15 mouse cellular contexts compared by ENCODE assay signal in genomic region chr19:41766628-41767027, GRCm38 (mm10). TPM values are rescaled to one million over a fixed set of nuclear protein-coding genes. Genes with fewer than 3 reads are reported as not detected.
DNase-seq lines count a peak whose midpoint lies in the region; ATAC-seq and TF ChIP-seq lines count a peak whose summit lies in the region.
"Had no signal": no experiment of that assay in that cellular context is flagged by ENCODE, and none has a peak within 500 bp of the region (broad histone marks: within the 10 kb centered on the region; RNA-seq: fewer than 3 reads in every experiment).

No protein-coding gene starts in this region.

- TF ChIP-seq EP300 in ES-Bruce4 (IDR thresholded peaks at IDR 0.05; ENCODE audit: insufficient read depth, low read depth, low read length), result peak; percentile 53; the same call in 1 of the 2 replicates

- no peak for DNase-seq in hindbrain, embryonic 10.5 days (ENCODE audit: low spot score)
- DNase-seq in ZHBTc4 (ENCODE audit: low read depth, low spot score), result peak; percentile 55
- peak; percentile 50 for DNase-seq in lung, postnatal 25 days (ENCODE audit: low spot score)
- no peak for DNase-seq in heart, embryonic 10.5 days (ENCODE audit: low spot score)
- DNase-seq: cerebellum, adult 18-20 months; gastrocnemius, postnatal 10 days; heart, postnatal 36 days; kidney, postnatal 4 days had no signal

- H3K4me1 ChIP-seq in hindbrain, embryonic 16.5 days (ENCODE audit: control insufficient read depth, insufficient read depth, low read depth, low read length), result no peaks in the 10 kb centered on the region
- H3K4me1 ChIP-seq in hindbrain, embryonic 10.5 days (replicated peaks), result peaks cover 8% of the 10 kb centered on the region
- peaks cover 4% of the 10 kb centered on the region for H3K4me1 ChIP-seq in ES-Bruce4 (ENCODE audit: control insufficient read depth, insufficient read depth, low read length)
- 0 out of 2 replicates have a peak, but pooled peaks cover 2% of the 10 kb centered on the region for H3K4me1 ChIP-seq in heart, embryonic 10.5 days

- H3K27me3 ChIP-seq in hindbrain, embryonic 16.5 days (replicated peaks; ENCODE audit: control insufficient read depth, insufficient read depth, low read length), result no peaks in the 10 kb centered on the region
- peaks cover 7% of the 10 kb centered on the region for H3K27me3 ChIP-seq in hindbrain, embryonic 10.5 days (ENCODE audit: insufficient read depth, poor library complexity, severe bottlenecking)
- no peaks in the 10 kb centered on the region for H3K27me3 ChIP-seq in ES-Bruce4 (ENCODE audit: control insufficient read depth, insufficient read depth, low read length, poor library complexity, severe bottlenecking)
- no peaks in the 10 kb centered on the region for H3K27me3 ChIP-seq in heart, embryonic 10.5 days (ENCODE audit: insufficient read depth, poor library complexity, severe bottlenecking)
- H3K27me3 ChIP-seq: Patski had no signal

- TF ChIP-seq CTCF in ES-Bruce4 (IDR thresholded peaks at IDR 0.05; ENCODE audit: low read depth, low read length), result no peak

- no peak for TF ChIP-seq POLR2A in ES-Bruce4 (IDR thresholded peaks at IDR 0.05; ENCODE audit: insufficient read depth, low read length)

- no peaks in the 10 kb centered on the region for H3K36me3 ChIP-seq in hindbrain, embryonic 16.5 days (ENCODE audit: control insufficient read depth, insufficient read depth, low read length)
- H3K36me3 ChIP-seq in hindbrain, embryonic 10.5 days, result peaks cover 49% of the 10 kb centered on the region
- H3K36me3 ChIP-seq in ES-Bruce4 (ENCODE audit: control insufficient read depth, insufficient read depth, low read length, poor library complexity, severe bottlenecking), result peaks cover 17% of the 10 kb centered on the region
- peaks cover 45% of the 10 kb centered on the region for H3K36me3 ChIP-seq in heart, embryonic 10.5 days

- H3K27ac ChIP-seq in hindbrain, embryonic 16.5 days (ENCODE audit: low read depth, low read length), result no peak overlapping the region
- H3K27ac ChIP-seq in hindbrain, embryonic 10.5 days, result no peak overlapping the region
- peak overlapping the region; percentile 85 for H3K27ac ChIP-seq in ES-Bruce4 (ENCODE audit: insufficient read depth, low read length)
- H3K27ac ChIP-seq in heart, embryonic 10.5 days, result no peak overlapping the region
- H3K27ac ChIP-seq: limb, embryonic 10.5 days; liver, embryonic 14.5 days had no signal

- 88% methylated on average over 5 of the region's 5 CpGs for WGBS in hindbrain, embryonic 16.5 days
- 86% methylated on average over 5 of the region's 5 CpGs for WGBS in hindbrain, embryonic 10.5 days
- 89% methylated on average over 5 of the region's 5 CpGs for WGBS in heart, embryonic 10.5 days

- no peak overlapping the region for H3K4me2 ChIP-seq in hindbrain, embryonic 16.5 days (ENCODE audit: low read length)

- no peak overlapping the region for H3K4me3 ChIP-seq in hindbrain, embryonic 16.5 days (ENCODE audit: low read length)
- no peak overlapping the region for H3K4me3 ChIP-seq in hindbrain, embryonic 10.5 days
- no peak overlapping the region for H3K4me3 ChIP-seq in ES-Bruce4 (ENCODE audit: low read depth, low read length)
- no peak overlapping the region for H3K4me3 ChIP-seq in heart, embryonic 10.5 days
- H3K4me3 ChIP-seq: limb, embryonic 10.5 days had no signal

- no peak overlapping the region for H3K9ac ChIP-seq in hindbrain, embryonic 16.5 days (ENCODE audit: low read depth, low read length)
- no peak overlapping the region for H3K9ac ChIP-seq in ES-Bruce4 (ENCODE audit: low read depth, poor library complexity, severe bottlenecking)
- H3K9ac ChIP-seq: liver, embryonic 14.5 days had no signal

- peak; percentile 44 for ATAC-seq in hindbrain, embryonic 16.5 days
- ATAC-seq in inflammation-experienced regulatory T-cells, adult 6 months, result no peak
- ATAC-seq: intestine, postnatal 0 days; Patski had no signal

- H3K9me3 ChIP-seq in hindbrain, embryonic 16.5 days (ENCODE audit: control insufficient read depth, low read length), result no peaks in the 10 kb centered on the region
- no peaks in the 10 kb centered on the region for H3K9me3 ChIP-seq in hindbrain, embryonic 10.5 days
- H3K9me3 ChIP-seq in ES-Bruce4 (replicated peaks; ENCODE audit: control insufficient read depth, insufficient read depth, low read length, poor library complexity, severe bottlenecking), result no peaks in the 10 kb centered on the region
- no peaks in the 10 kb centered on the region for H3K9me3 ChIP-seq in heart, embryonic 10.5 days
- H3K9me3 ChIP-seq: limb, embryonic 10.5 days had no signal

RNA-seq across cellular contexts. Expression of gene Slit1, which starts 23.2 kb away (rescaled TPM):
- polyA plus RNA-seq in hindbrain, embryonic 16.5 days (2015; fragmentation: Nextera tagmentation; extraction: Ambion mirVana), result 17.4 and 23.1 TPM in 2 replicates
- polyA plus RNA-seq in hindbrain, embryonic 10.5 days (2016; fragmentation: Nextera tagmentation; extraction: Ambion mirVana), result 13.9 and 18.0 TPM in 2 replicates
- 1.2 and 1.4 TPM in 2 replicates for polyA plus RNA-seq in ES-Bruce4 (2011; ENCODE audit: insufficient read depth, insufficient read length, low read depth, missing spikeins)
- not detected for polyA plus RNA-seq in inflammation-experienced regulatory T-cells, adult 6 months (2017; shearing (Covaris generic))
- polyA plus RNA-seq in heart, embryonic 10.5 days (2016; fragmentation: Nextera tagmentation; extraction: Ambion mirVana), result 0.21 and 0.87 TPM in 2 replicates

RNA-seq across cellular contexts. Expression of gene Arhgap19, which starts 35.2 kb away (rescaled TPM):
- 3.8 and 5.9 TPM in 2 replicates for polyA plus RNA-seq in hindbrain, embryonic 16.5 days (2015; fragmentation: Nextera tagmentation; extraction: Ambion mirVana)
- polyA plus RNA-seq in hindbrain, embryonic 10.5 days (2016; fragmentation: Nextera tagmentation; extraction: Ambion mirVana), result 27.9 and 37.9 TPM in 2 replicates
- 75.7 and 80.1 TPM in 2 replicates for polyA plus RNA-seq in ES-Bruce4 (2011; ENCODE audit: insufficient read depth, insufficient read length, low read depth, missing spikeins)
- polyA plus RNA-seq in inflammation-experienced regulatory T-cells, adult 6 months (2017; shearing (Covaris generic)), result 10 to 100 TPM in 1 of 3 experiments, 1 to 10 TPM in 2; 2.7 to 21.2 (median 2.7) TPM
- 23.6 and 29.5 TPM in 2 replicates for polyA plus RNA-seq in heart, embryonic 10.5 days (2016; fragmentation: Nextera tagmentation; extraction: Ambion mirVana)

Comparison
In these comparisons a context has a peak if more than half of its experiments do, and no peak if none do; other contexts are left out.
1. DNase-seq: peak in ZHBTc4 (single experiment) and lung, postnatal 25 days (single experiment); none in hindbrain, embryonic 10.5 days (single experiment) and heart, embryonic 10.5 days (single experiment).